Mouse (Mus musculus) bone marrow macrophage, adult 2 months (primary cell): Measurements from ENCODE around the gene Agbl3.

Experiments used
- CTCF ChIP-seq: IDR thresholded peaks from 2 replicates; pipeline ENCODE4 v1.5.1; 2012; ENCODE audit warnings: low read depth, mild to moderate bottlenecking, low read length, moderate library complexity
- POLR2A ChIP-seq: IDR thresholded peaks from 2 replicates; pipeline ENCODE4 v1.6.1; 2012; ENCODE audit warnings: mild to moderate bottlenecking, low read depth, low read length, borderline replicate concordance

DNA sequence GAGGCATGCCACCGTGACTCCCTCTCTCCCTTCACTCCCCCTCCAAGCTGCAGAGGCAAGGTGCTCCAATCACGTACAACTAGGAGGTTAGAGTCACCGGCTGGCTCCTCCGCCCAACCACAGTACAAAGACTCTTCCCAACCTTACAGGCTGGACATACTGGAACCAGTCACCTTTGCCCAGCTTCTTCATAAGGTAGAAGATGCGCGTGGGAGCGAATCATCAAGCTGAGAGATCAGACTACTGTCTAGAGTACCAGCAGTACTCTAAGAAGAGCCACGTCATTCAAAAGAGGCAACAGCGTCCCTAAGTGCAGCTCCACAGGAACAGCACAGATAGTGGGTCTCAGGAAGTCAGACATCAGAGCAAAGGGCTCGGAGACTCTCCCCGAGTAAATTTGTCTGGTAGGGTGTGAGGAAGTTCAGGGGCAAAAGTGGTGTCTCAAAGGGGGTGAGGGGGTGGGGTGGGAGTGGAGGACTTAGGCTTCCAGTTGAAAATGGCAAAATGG lies 81.4 kb downstream of the Agbl3 start:
- TF ChIP-seq CTCF (no peak), POLR2A (no peak)
